Comparison of ENCODE assay signal across 8 mouse cellular contexts in genomic region chr2:35336388-35337280, GRCm38 (mm10). TPM values are rescaled to one million over a fixed set of nuclear protein-coding genes. Genes with fewer than 3 reads are reported as not detected.
DNase-seq lines count a peak whose midpoint lies in the region; ATAC-seq lines count a peak whose summit lies in the region.

Stom (minus strand) TSS chr2:35336976.

- H3K9me3 ChIP-seq in heart, embryonic 14.5 days (ENCODE audit: control insufficient read depth, low read length): no peaks in the 10 kb centered on the region
- no peaks in the 10 kb centered on the region for H3K9me3 ChIP-seq in liver, embryonic 13.5 days (replicated peaks)
- no peaks in the 10 kb centered on the region for H3K9me3 ChIP-seq in stomach, embryonic 16.5 days (replicated peaks; ENCODE audit: control insufficient read depth, low read length)

- H3K4me3 ChIP-seq in heart, embryonic 14.5 days (ENCODE audit: control insufficient read depth in 1 of 2, insufficient read depth in 1 of 2, low read depth in 1 of 2, low read length in 2 of 2): peak within 1 kb of the TSS; percentile 71 to 75
- H3K4me3 ChIP-seq in liver, embryonic 13.5 days (replicated peaks): peak within 1 kb of the TSS; percentile 90
- H3K4me3 ChIP-seq in stomach, embryonic 16.5 days (replicated peaks; ENCODE audit: low read length): peak within 1 kb of the TSS; percentile 84

- DNase-seq in c-Kit-negative CD71-positive TER-119-positive erythroid progenitor cells, embryonic 14.5 days (ENCODE audit: low read depth, low spot score): peak; percentile 99
- DNase-seq in fibroblast of lung, adult 2 months (ENCODE audit: low read depth): peak; percentile 94
- DNase-seq in kidney, postnatal 14 days: peak; percentile 100
- DNase-seq in liver, embryonic 13.5 days: peak; percentile 100
- DNase-seq in neural tube, embryonic 10.5 days (ENCODE audit: extremely low spot score, low spot score): peak; percentile 98

- H3K27ac ChIP-seq in heart, embryonic 14.5 days (replicated peaks in 1 of 2; ENCODE audit: control insufficient read depth in 1 of 2, insufficient read depth in 1 of 2, low read depth in 2 of 2, low read length in 2 of 2): peak within 1 kb of the TSS; percentile 75 to 80
- peak within 1 kb of the TSS; percentile 100 for H3K27ac ChIP-seq in liver, embryonic 13.5 days
- peak within 1 kb of the TSS; percentile 94 for H3K27ac ChIP-seq in stomach, embryonic 16.5 days (ENCODE audit: low read length)

- peaks cover 5 to 11% of the 10 kb centered on the region in 2 experiments; a peak in 3 of 4 replicates for H3K4me1 ChIP-seq in heart, embryonic 14.5 days (ENCODE audit: control insufficient read depth in 2 of 2, insufficient read depth in 2 of 2, low read length in 2 of 2)
- H3K4me1 ChIP-seq in liver, embryonic 13.5 days (replicated peaks): peaks cover 53% of the 10 kb centered on the region
- peaks cover 27% of the 10 kb centered on the region for H3K4me1 ChIP-seq in stomach, embryonic 16.5 days (ENCODE audit: control insufficient read depth, insufficient read depth, low read length)

- H3K36me3 ChIP-seq in heart, embryonic 14.5 days (ENCODE audit: control insufficient read depth, insufficient read depth, low read length): no peaks in the 10 kb centered on the region
- H3K36me3 ChIP-seq in liver, embryonic 13.5 days: peaks cover 29% of the 10 kb centered on the region
- H3K36me3 ChIP-seq in stomach, embryonic 16.5 days (ENCODE audit: control insufficient read depth, insufficient read depth, low read length): no peaks in the 10 kb centered on the region

- WGBS in heart, embryonic 14.5 days: under 1% methylated on average over 45 of the region's 45 CpGs
- under 1% methylated on average over 45 of the region's 45 CpGs for WGBS in liver, embryonic 13.5 days (ENCODE audit: insufficient replicate concordance)
- WGBS in stomach, embryonic 16.5 days: under 1% methylated on average over 45 of the region's 45 CpGs

- peak within 1 kb of the TSS; percentile 96 for H3K4me2 ChIP-seq in heart, embryonic 14.5 days (ENCODE audit: low read length)
- peak within 1 kb of the TSS; percentile 82 for H3K4me2 ChIP-seq in liver, embryonic 13.5 days
- peak within 1 kb of the TSS; percentile 96 for H3K4me2 ChIP-seq in stomach, embryonic 16.5 days (ENCODE audit: low read depth, low read length)

- peak within 1 kb of the TSS; percentile 82 for H3K9ac ChIP-seq in heart, embryonic 14.5 days (ENCODE audit: low read length)
- H3K9ac ChIP-seq in liver, embryonic 13.5 days: peak within 1 kb of the TSS; percentile 97
- peak within 1 kb of the TSS; percentile 93 for H3K9ac ChIP-seq in stomach, embryonic 16.5 days (ENCODE audit: low read length)

- peak; percentile 98 for ATAC-seq in CD4-positive, CD25-positive, alpha-beta regulatory T cell, adult 4 months
- peak; percentile 98 for ATAC-seq in heart, embryonic 14.5 days (ENCODE audit: insufficient number of reproducible peaks, insufficient read depth, low FRiP score, low read depth)
- ATAC-seq in liver, embryonic 13.5 days (ENCODE audit: low read depth): peak; percentile 94
- peak; percentile 97 for ATAC-seq in stomach, embryonic 16.5 days (ENCODE audit: insufficient read depth, low FRiP score)

- no peaks in the 10 kb centered on the region for H3K27me3 ChIP-seq in heart, embryonic 14.5 days (ENCODE audit: control insufficient read depth, insufficient read depth, low read length)
- H3K27me3 ChIP-seq in liver, embryonic 13.5 days: no peaks in the 10 kb centered on the region
- H3K27me3 ChIP-seq in stomach, embryonic 16.5 days (ENCODE audit: control insufficient read depth, insufficient read depth, low read length): no peaks in the 10 kb centered on the region

RNA-seq across cellular contexts. Expression of gene Stom, which starts in this region (rescaled TPM):
- polyA plus RNA-seq in CD4-positive, CD25-positive, alpha-beta regulatory T cell, adult 4 months (2017; shearing (Covaris generic)): 1 to 10 TPM; 2.6 to 3.6 TPM
- polyA plus RNA-seq in heart, embryonic 14.5 days (2014; fragmentation: Nextera tagmentation; extraction: Ambion mirVana): 40.3 and 46.7 TPM in 2 replicates
- polyA plus RNA-seq in liver, embryonic 13.5 days (2015; fragmentation: Nextera tagmentation; extraction: Ambion mirVana): 128 and 160 TPM in 2 replicates
- 87.3 and 88.9 TPM in 2 replicates for polyA plus RNA-seq in stomach, embryonic 16.5 days (2015; fragmentation: Nextera tagmentation; extraction: Ambion mirVana)

Comparison
In these comparisons a context has a peak if more than half of its experiments do, and no peak if none do; other contexts are left out.
1. Peak in every context shown above with its lines: DNase-seq, ATAC-seq, H3K4me3 ChIP-seq and H3K27ac ChIP-seq.